Mouse (Mus musculus) heart, postnatal 0 days (tissue): ENCODE measurements around the gene Igf1r. TPM values are rescaled to one million over a fixed set of nuclear protein-coding genes. Genes with fewer than 3 reads are reported as not detected.

Source experiments
- ATAC-seq: fragments of 200-750 bp; cut with Nextera tagmentation; 2 replicates; pipeline ENCODE4 v1.8.0; 2017; ENCODE audit warnings: low read depth, moderate number of reproducible peaks, moderate library complexity; ENCODE audit not compliant: insufficient read depth
- DNase-seq: peaks from one replicate; pipeline ENCODE4 v3.0.0-alpha.2; 2016; ENCODE audit warnings: low spot score
- H3K27ac ChIP-seq: fragments of 300-500 bp; sonication (generic); 2 replicates; pipeline ENCODE4 v1.5.1; 2014; ENCODE audit warnings: low read depth, mild to moderate bottlenecking
- H3K27me3 ChIP-seq: fragments of 300-500 bp; sonication (generic); 2 replicates; pipeline ENCODE4 v1.6.1; 2014; ENCODE audit warnings: low read length, mixed read lengths; ENCODE audit not compliant: control insufficient read depth, insufficient read depth
- H3K36me3 ChIP-seq: fragments of 300-500 bp; sonication (generic); replicated peaks from 2 replicates; pipeline ENCODE4 v1.6.1; 2014; ENCODE audit warnings: low read length, mixed read lengths; ENCODE audit not compliant: control insufficient read depth, insufficient read depth
- H3K4me1 ChIP-seq: fragments of 300-500 bp; sonication (generic); 2 replicates; pipeline ENCODE4 v1.6.1; 2014; ENCODE audit warnings: antibody characterized with exemption; ENCODE audit not compliant: control insufficient read depth, insufficient read depth
- H3K4me2 ChIP-seq: fragments of 300-500 bp; sonication (generic); 2 replicates; pipeline ENCODE4 v1.6.1; 2014; ENCODE audit warnings: low read depth, mild to moderate bottlenecking, low read length, moderate library complexity
- H3K4me3 ChIP-seq: fragments of 300-500 bp; sonication (generic); 2 replicates; pipeline ENCODE4 v1.5.1; 2014; ENCODE audit warnings: low read depth, low read length
- H3K9ac ChIP-seq: fragments of 300-500 bp; sonication (generic); replicated peaks from 2 replicates; pipeline ENCODE4 v1.6.1; 2014; ENCODE audit warnings: low read depth, low read length, mixed read lengths
- H3K9me3 ChIP-seq: fragments of 300-500 bp; sonication (generic); replicated peaks from 2 replicates; pipeline ENCODE4 v1.6.1; 2016; ENCODE audit warnings: low read length; ENCODE audit not compliant: control insufficient read depth
- CTCF ChIP-seq: IDR thresholded peaks from 2 replicates; pipeline ENCODE4 v1.5.1; 2016; ENCODE audit warnings: antibody characterized with exemption, control low read depth, low read depth
- EP300 ChIP-seq: IDR thresholded peaks from 2 replicates; pipeline ENCODE4 v1.6.1; 2016; ENCODE audit warnings: antibody characterized with exemption, low read depth
- WGBS: fragments of 180-500 bp; shearing (Covaris S2); extraction: QIAGEN DNeasy Blood & Tissue Kit; methylation state at CpG from one replicate; pipeline ENCODE4 v1.1.7; 2014; 5-methylcytosine and 5-hydroxymethylcytosine counted together
- polyA plus RNA-seq: library from polyadenylated mRNA; unstranded; fragments of >200 nt; fragmentation: Nextera tagmentation; extraction: Ambion mirVana; gene quantifications from 2 replicates; pipeline ENCODE4 v1.2.1, GENCODE M21; 2015
- total RNA-seq: library from RNA; depleted of rRNA; stranded (reverse); fragments of >200 nt; gene quantifications from 2 replicates; pipeline ENCODE4 v1.2.3, GENCODE M21; 2014; ENCODE audit warnings: low replicate concordance

The Igf1r gene
- total and polyA plus RNA-seq, 2 experiments from 2014 or later = 8.8 to 41.8 TPM

DNA sequence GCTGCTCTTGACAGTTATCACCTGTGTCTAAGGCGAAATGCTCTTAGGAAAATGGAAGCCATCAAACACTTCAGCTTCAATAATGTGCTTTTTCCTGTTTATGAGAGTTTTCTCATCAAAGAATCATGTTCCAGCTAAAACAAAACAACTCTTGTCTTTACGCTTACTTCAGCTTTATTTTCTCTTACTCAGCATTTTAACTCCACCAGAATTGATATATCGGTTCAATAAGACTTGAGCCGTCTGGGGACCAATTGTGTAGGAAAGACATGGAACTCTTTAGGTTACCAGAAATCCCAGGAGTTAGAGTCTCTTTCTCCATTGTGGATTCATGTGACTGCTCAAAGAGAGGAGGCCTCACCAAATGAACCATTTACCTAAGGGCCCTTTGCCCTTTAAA, 158.9 kb downstream of the Igf1r start:
- Histone ChIP-seq H3K4me1 (no peaks in the 10 kb centered on the region), H3K4me3 (no peak overlapping the region), H3K36me3 (no peaks in the 10 kb centered on the region), H3K9me3 (no peaks in the 10 kb centered on the region), H3K9ac (no peak overlapping the region), H3K4me2 (no peak overlapping the region), H3K27me3 (no peaks in the 10 kb centered on the region), H3K27ac (no peak overlapping the region)
- DNase-seq = no peak
- 99% methylated on average over 4 of the region's 4 CpGs for WGBS
- TF ChIP-seq EP300 (no peak), CTCF (no peak)
- no peak for ATAC-seq

DNA sequence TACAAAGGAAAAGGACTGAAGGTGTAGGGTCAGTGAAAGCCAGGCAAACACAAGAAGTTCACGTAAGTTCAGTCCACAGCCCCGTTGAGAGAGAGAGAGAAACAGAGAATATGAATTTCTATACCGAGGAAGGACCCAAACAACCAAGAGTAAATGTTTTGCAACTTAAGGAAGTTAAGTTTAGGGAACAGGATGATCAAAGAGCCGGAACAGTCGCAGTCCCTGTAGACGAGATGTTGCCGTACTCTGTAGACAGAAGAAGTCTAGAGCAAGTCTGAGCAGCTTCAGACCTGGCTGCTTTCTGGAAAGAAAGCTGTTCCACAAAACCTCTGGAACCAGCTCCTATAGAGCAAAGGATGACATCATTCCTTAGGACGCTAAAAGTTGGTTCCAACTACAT, 160.0 kb downstream of the Igf1r start:
- no peak for DNase-seq
- 0 out of 2 replicates have a peak, but pooled peaks cover 4% of the 10 kb centered on the region for H3K4me1 ChIP-seq
- H3K27ac ChIP-seq = no peak overlapping the region
- no peaks in the 10 kb centered on the region for H3K36me3 ChIP-seq
- H3K9me3 ChIP-seq = no peaks in the 10 kb centered on the region
- 79% methylated on average over 8 of the region's 8 CpGs for WGBS
- H3K27me3 ChIP-seq = no peaks in the 10 kb centered on the region
- H3K9ac ChIP-seq = no peak overlapping the region
- no peak for ATAC-seq
- no peak overlapping the region for H3K4me3 ChIP-seq
- H3K4me2 ChIP-seq = no peak overlapping the region
- TF ChIP-seq CTCF (no peak), EP300 (no peak)

DNA sequence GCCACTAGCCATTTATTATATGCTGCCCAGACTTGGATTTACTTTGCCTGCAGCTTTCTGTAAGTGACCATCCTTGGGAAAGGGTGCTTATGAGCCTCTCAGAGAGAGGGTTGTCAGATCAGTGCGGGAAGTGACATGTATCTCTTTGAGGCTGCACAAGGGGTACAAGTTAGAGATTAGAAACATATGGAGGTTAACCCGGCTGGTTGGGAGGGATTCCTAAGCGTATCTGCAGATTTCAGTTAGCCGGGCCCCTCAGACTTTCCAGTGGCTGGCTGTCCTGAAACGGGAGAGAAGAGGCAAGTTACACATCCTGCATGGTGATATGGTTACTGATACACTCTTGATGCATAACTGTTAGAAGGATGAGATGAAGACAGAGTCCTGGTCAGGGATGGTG, 161.7 kb downstream of the Igf1r start:
- Histone ChIP-seq H3K9ac (no peak overlapping the region), H3K27me3 (no peaks in the 10 kb centered on the region), H3K4me3 (no peak overlapping the region), H3K36me3 (no peaks in the 10 kb centered on the region), H3K27ac (no peak overlapping the region), H3K4me2 (no peak overlapping the region), H3K9me3 (no peaks in the 10 kb centered on the region), H3K4me1 (0 out of 2 replicates have a peak, but pooled peaks cover 11% of the 10 kb centered on the region)
- no peak for ATAC-seq
- no peak for TF ChIP-seq EP300
- 41% methylated on average over 5 of the region's 5 CpGs for WGBS
- DNase-seq = no peak

DNA sequence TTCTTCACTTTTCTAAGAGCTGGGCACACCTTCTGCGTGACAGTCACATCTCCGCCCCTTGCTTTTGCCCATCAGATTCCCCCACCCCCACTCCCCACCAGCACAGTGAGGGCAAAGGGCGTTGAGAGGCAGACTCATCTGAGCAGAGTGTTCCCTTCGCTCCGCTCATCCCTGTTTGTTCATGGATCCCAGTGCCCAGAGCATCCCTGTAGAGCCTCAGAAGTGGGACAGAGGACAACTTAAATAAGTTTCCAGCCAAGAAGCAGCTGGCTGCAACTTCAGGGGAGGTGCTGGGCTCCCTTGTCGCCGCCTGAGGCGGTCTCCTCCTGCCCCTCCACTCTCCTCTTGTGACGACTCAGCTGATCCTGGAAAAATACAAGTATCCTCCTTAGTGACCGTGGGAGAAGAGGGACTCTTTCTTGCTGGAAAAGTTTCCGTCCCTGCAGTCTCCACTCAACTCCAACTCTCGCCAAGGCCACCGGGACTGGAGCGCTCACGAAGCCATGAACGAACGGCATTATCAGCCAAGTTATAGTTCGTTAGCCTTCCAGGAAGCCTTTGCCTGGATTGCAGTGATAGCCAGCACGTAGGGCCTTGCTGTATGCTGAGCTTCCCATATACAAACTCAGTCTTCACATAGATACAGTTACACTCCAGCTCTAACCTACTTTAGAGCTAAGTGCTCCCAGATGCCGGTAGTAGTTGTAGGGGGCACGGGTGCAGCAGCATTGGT, 162.5 kb downstream of the Igf1r start:
- ATAC-seq (no peak), DNase-seq (no peak)
- no peak overlapping the region for H3K9ac ChIP-seq
- no peak overlapping the region for H3K4me2 ChIP-seq
- H3K27ac ChIP-seq = no peak overlapping the region
- 0 out of 2 replicates have a peak, but pooled peaks cover 11% of the 10 kb centered on the region for H3K4me1 ChIP-seq
- no peaks in the 10 kb centered on the region for H3K9me3 ChIP-seq
- TF ChIP-seq EP300 (no peak), CTCF (no peak)
- H3K4me3 ChIP-seq = no peak overlapping the region
- WGBS = 72% methylated on average over 21 of the region's 21 CpGs
- no peaks in the 10 kb centered on the region for H3K36me3 ChIP-seq
- no peaks in the 10 kb centered on the region for H3K27me3 ChIP-seq

DNA sequence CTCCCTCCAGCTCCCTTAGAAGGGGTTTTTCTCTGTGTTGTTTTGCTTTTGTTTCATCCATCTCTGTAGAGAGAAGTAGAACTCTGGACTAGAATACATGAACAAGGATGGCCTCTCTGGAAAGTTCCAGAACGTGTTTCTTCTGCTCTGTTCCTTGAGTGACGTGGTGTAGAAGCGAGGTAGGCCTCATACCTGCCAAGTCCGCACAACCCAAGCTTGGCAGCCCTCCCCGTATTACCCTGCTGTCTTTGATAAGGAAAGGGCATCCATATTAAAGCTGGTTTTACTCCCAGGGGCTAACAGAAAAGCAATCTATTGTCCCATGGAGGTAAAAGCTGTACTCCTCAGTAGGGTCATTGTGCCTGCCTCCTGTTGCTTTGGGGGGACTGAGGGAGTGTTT, 164.9 kb downstream of the Igf1r start:
- no peaks in the 10 kb centered on the region for H3K9me3 ChIP-seq
- no peak overlapping the region for H3K4me2 ChIP-seq
- H3K4me1 ChIP-seq = 0 out of 2 replicates have a peak, but pooled peaks cover 11% of the 10 kb centered on the region
- no peak overlapping the region for H3K4me3 ChIP-seq
- WGBS = 58% methylated on average over 5 of the region's 5 CpGs
- no peak for DNase-seq
- ATAC-seq = no peak
- TF ChIP-seq EP300 (no peak), CTCF (no peak)
- no peak overlapping the region for H3K9ac ChIP-seq
- no peaks in the 10 kb centered on the region for H3K27me3 ChIP-seq
- H3K36me3 ChIP-seq = no peaks in the 10 kb centered on the region
- no peak overlapping the region for H3K27ac ChIP-seq

DNA sequence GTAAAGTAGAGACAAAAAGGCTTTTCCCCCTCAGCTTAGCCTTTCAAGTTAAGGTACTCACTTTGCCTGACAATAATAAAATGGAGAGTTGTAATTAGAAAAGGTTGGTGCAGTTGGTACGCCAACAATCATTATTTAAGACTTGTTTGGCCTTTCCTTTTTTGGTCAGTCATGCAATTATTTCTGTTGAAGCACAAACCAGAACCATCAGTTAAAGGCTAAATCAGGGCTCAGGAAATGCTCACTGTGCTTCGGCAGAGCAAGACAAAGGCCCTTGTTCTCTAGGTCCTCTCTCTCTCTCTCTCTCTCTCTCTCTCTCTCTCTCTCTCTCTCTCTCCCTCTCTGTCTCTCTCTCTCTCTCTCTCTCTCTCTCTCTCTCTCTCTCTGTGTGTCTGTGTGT, 165.4 kb downstream of the Igf1r start:
- Histone ChIP-seq H3K4me2 (no peak overlapping the region), H3K4me1 (0 out of 2 replicates have a peak, but pooled peaks cover 11% of the 10 kb centered on the region), H3K27me3 (no peaks in the 10 kb centered on the region), H3K9me3 (no peaks in the 10 kb centered on the region), H3K36me3 (no peaks in the 10 kb centered on the region), H3K27ac (no peak overlapping the region), H3K4me3 (no peak overlapping the region), H3K9ac (no peak overlapping the region)
- no peak for TF ChIP-seq EP300
- TF ChIP-seq CTCF = no peak
- DNase-seq (no peak), ATAC-seq (no peak)
- 52% methylated on average over 2 of the region's 2 CpGs for WGBS
